Mouse (Mus musculus): ENCODE data around the gene Ckap2. TPM values are rescaled to one million over a fixed set of nuclear protein-coding genes. Genes with fewer than 3 reads are reported as not detected.

Gene Ckap2
- polyA plus RNA-seq (2015; fragmentation: Nextera tagmentation; extraction: Ambion mirVana) = 13.8 and 14.7 TPM in 2 replicates

GRCm38 (mm10) chr8:22185431-22186397 lies at the start of gene Ckap2:
Gene Ckap2 (minus strand): TSS chr8:22185819.

GRCm38 (mm10) chr8:22227061-22227877 lies 41.6 kb upstream of the Ckap2 start, which contains the start of gene Thsd1:
Gene Thsd1 (plus strand): TSS chr8:22227313.

GRCm38 (mm10) chr8:22192660-22193431 lies 7.2 kb upstream of the Ckap2 start, which contains the start of gene Vps36:
Gene Vps36 (plus strand): TSS chr8:22192809.

DNA sequence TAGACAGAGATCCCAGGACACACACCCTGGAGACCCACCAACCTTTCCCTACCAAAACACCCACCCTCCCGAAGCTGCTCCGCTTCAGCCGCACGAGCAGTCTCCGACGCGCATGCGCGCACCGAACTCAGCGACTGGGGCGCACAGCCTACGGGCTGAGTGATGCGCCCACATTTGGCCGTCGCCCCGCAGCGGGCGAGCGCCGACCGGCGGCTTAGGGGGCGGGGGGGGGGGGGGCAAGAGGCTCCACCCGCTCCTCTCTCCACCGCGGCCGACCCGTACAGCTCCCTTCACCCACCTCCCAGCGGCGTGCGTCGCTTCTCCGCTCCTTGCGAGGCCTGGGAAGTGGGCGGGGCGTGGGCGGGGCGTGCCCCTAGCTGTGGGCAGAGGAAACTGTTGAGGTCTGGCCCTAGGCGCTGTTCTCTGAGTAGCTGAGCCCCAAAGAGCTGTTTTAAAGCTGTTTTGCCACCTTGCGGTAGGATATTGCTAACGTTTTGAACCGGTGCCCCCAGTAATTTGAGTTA lies 19.5 kb downstream of the Ckap2 start, which contains the start of gene Nek3:
Gene Nek3, minus strand, starts transcription at position 356 of the 524 bp plus-strand sequence.

GRCm38 (mm10) chr8:22124220-22125152 lies 61.1 kb downstream of the Ckap2 start, which contains the start of gene Nek5:
Gene Nek5 (minus strand): TSS chr8:22125053.

Other genes with a start within 250 kb of the Ckap2 start
- gene Defb35, start 247.5 kb downstream of the Ckap2 start, polyA plus RNA-seq (2015; fragmentation: Nextera tagmentation; extraction: Ambion mirVana) = not detected in 2 replicates
- gene Defb13, start 239.1 kb downstream of the Ckap2 start, polyA plus RNA-seq (2015; fragmentation: Nextera tagmentation; extraction: Ambion mirVana) = not detected in 2 replicates
- not detected in 2 replicates for gene Fam90a1a, start 227.1 kb downstream of the Ckap2 start, polyA plus RNA-seq (2015; fragmentation: Nextera tagmentation; extraction: Ambion mirVana)
- gene Ccdc70, start 216.0 kb downstream of the Ckap2 start, polyA plus RNA-seq (2015; fragmentation: Nextera tagmentation; extraction: Ambion mirVana) = not detected in 2 replicates
- gene Atp7b, start 125.5 kb downstream of the Ckap2 start, polyA plus RNA-seq (2015; fragmentation: Nextera tagmentation; extraction: Ambion mirVana) = 0.05 TPM in 2 replicates
- 10.0 and 10.5 TPM in 2 replicates for gene Alg11, start 125.1 kb downstream of the Ckap2 start, polyA plus RNA-seq (2015; fragmentation: Nextera tagmentation; extraction: Ambion mirVana)
- gene Nek5, start 60.8 kb downstream of the Ckap2 start, polyA plus RNA-seq (2015; fragmentation: Nextera tagmentation; extraction: Ambion mirVana) = 0.06 and 0.09 TPM in 2 replicates
- gene Nek3, start 19.4 kb downstream of the Ckap2 start, polyA plus RNA-seq (2015; fragmentation: Nextera tagmentation; extraction: Ambion mirVana) = 2.3 and 2.9 TPM in 2 replicates
- gene Vps36, start 7.0 kb upstream of the Ckap2 start, polyA plus RNA-seq (2015; fragmentation: Nextera tagmentation; extraction: Ambion mirVana) = 18.6 and 22.3 TPM in 2 replicates
- 7.3 and 7.5 TPM in 2 replicates for gene Thsd1, start 41.5 kb upstream of the Ckap2 start, polyA plus RNA-seq (2015; fragmentation: Nextera tagmentation; extraction: Ambion mirVana)
- 0.09 TPM in 1 of 2 replicates, not detected in the other for gene Tpte, start 97.6 kb upstream of the Ckap2 start, polyA plus RNA-seq (2015; fragmentation: Nextera tagmentation; extraction: Ambion mirVana)
- 9.9 and 10.3 TPM in 2 replicates for gene Slc25a15, start 212.8 kb upstream of the Ckap2 start, polyA plus RNA-seq (2015; fragmentation: Nextera tagmentation; extraction: Ambion mirVana)
- 52.8 and 54.1 TPM in 2 replicates for gene Mrps31, start 225.5 kb upstream of the Ckap2 start, polyA plus RNA-seq (2015; fragmentation: Nextera tagmentation; extraction: Ambion mirVana)

Data from skeletal muscle tissue, postnatal 0 days (tissue).